ENCODE assay signal across 8 mouse cellular contexts in the genomic region with DNA sequence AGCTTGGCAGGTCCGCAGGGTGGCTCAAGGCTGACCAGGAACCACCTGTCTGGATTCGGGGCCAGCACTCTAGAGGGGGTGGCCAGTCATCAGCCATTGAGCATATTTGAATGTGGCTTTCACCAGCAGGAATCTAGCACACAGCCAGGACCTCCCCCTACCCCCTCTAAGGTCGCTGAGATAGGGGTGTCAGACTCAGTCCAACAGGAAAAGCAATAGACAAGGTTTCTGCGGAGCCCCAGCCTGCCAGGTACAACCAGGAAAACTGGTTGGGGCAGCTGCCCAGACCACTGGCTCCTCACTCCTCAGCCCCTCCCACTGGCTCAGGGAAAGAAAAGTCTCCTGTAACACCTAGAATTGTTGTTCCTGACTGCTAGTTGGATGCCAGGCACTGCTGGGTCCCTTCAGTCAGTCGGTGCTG. TPM values are rescaled to one million over a fixed set of nuclear protein-coding genes. Genes with fewer than 3 reads are reported as not detected.
DNase-seq lines count a peak whose midpoint lies in the region; ATAC-seq and TF ChIP-seq lines count a peak whose summit lies in the region.

No protein-coding gene starts in this region.

- no peak for DNase-seq in hindbrain, embryonic 10.5 days (ENCODE audit: low spot score)
- no peak for DNase-seq in hindbrain, embryonic 11.5 days (ENCODE audit: low spot score)
- DNase-seq in limb, embryonic 14.5 days (ENCODE audit: low spot score) = no peak
- no peak for DNase-seq in testis, postnatal 14 days (ENCODE audit: low spot score)
- DNase-seq in right cerebral cortex, postnatal 36 days (ENCODE audit: low spot score in 2 of 2) = no peak

- H3K4me1 ChIP-seq in hindbrain, embryonic 10.5 days (replicated peaks) = peaks cover 33% of the 10 kb centered on the region
- peaks cover 4% of the 10 kb centered on the region for H3K4me1 ChIP-seq in hindbrain, embryonic 11.5 days (replicated peaks; ENCODE audit: control insufficient read depth, insufficient read depth, low read length)
- peaks cover 23% of the 10 kb centered on the region for H3K4me1 ChIP-seq in hindbrain, embryonic 12.5 days
- H3K4me1 ChIP-seq in limb, embryonic 14.5 days (ENCODE audit: control insufficient read depth, insufficient read depth, low read length) = peaks cover 25% of the 10 kb centered on the region

- H3K79me2 ChIP-seq in myocyte (ENCODE audit: control insufficient read depth, insufficient read depth) = no peaks in the 10 kb centered on the region

- peaks cover 8% of the 10 kb centered on the region for H3K36me3 ChIP-seq in hindbrain, embryonic 10.5 days
- no peaks in the 10 kb centered on the region for H3K36me3 ChIP-seq in hindbrain, embryonic 11.5 days (ENCODE audit: control insufficient read depth, insufficient read depth, low read length)
- H3K36me3 ChIP-seq in hindbrain, embryonic 12.5 days = no peaks in the 10 kb centered on the region
- H3K36me3 ChIP-seq in limb, embryonic 14.5 days (ENCODE audit: control insufficient read depth, insufficient read depth, low read length) = peaks cover 8% of the 10 kb centered on the region; the same call in 1 of the 2 replicates
- no peaks in the 10 kb centered on the region for H3K36me3 ChIP-seq in myocyte (ENCODE audit: control insufficient read depth, insufficient read depth)

- H3K9ac ChIP-seq in hindbrain, embryonic 11.5 days (ENCODE audit: low read depth, low read length) = no peak overlapping the region
- H3K9ac ChIP-seq in hindbrain, embryonic 12.5 days = no peak overlapping the region
- peak overlapping the region; percentile 34; the same call in 1 of the 2 replicates for H3K9ac ChIP-seq in limb, embryonic 14.5 days (ENCODE audit: low read depth, low read length, severe bottlenecking)

- H3K27ac ChIP-seq in hindbrain, embryonic 10.5 days = peak overlapping the region; percentile 81
- no peak overlapping the region for H3K27ac ChIP-seq in hindbrain, embryonic 11.5 days (ENCODE audit: low read depth, low read length)
- no peak overlapping the region for H3K27ac ChIP-seq in hindbrain, embryonic 12.5 days
- peak overlapping the region; percentile 70 for H3K27ac ChIP-seq in limb, embryonic 14.5 days (replicated peaks; ENCODE audit: low read depth, low read length)

- H3K4me3 ChIP-seq in hindbrain, embryonic 10.5 days = peak overlapping the region; percentile 39
- H3K4me3 ChIP-seq in hindbrain, embryonic 11.5 days (ENCODE audit: low read depth, low read length) = no peak overlapping the region
- H3K4me3 ChIP-seq in hindbrain, embryonic 12.5 days = no peak overlapping the region
- peak overlapping the region; percentile 16 for H3K4me3 ChIP-seq in limb, embryonic 14.5 days (replicated peaks; ENCODE audit: low read length)
- peak overlapping the region; percentile 13 for H3K4me3 ChIP-seq in myocyte

- TF ChIP-seq POLR2A in limb, embryonic 14.5 days (IDR thresholded peaks at IDR 0.05; ENCODE audit: borderline replicate concordance, extremely low read depth, insufficient read depth, insufficient read length) = no peak
- no peak for TF ChIP-seq POLR2A in myocyte (IDR thresholded peaks at IDR 0.05; ENCODE audit: insufficient read length, low read depth)

- H3ac ChIP-seq in myocyte (ENCODE audit: control insufficient read depth, insufficient read length) = no peak overlapping the region

- peaks cover 8% of the 10 kb centered on the region; the same call in 1 of the 2 replicates for H3K27me3 ChIP-seq in hindbrain, embryonic 10.5 days (ENCODE audit: insufficient read depth, poor library complexity, severe bottlenecking)
- H3K27me3 ChIP-seq in hindbrain, embryonic 11.5 days (ENCODE audit: control insufficient read depth, insufficient read depth, low read length) = 0 out of 2 replicates have a peak, but pooled peaks cover 2% of the 10 kb centered on the region
- no peaks in the 10 kb centered on the region for H3K27me3 ChIP-seq in hindbrain, embryonic 12.5 days
- no peaks in the 10 kb centered on the region for H3K27me3 ChIP-seq in limb, embryonic 14.5 days (ENCODE audit: control insufficient read depth, insufficient read depth, low read length)
- H3K27me3 ChIP-seq in myocyte (ENCODE audit: control insufficient read depth, insufficient read depth, insufficient read length) = no peaks in the 10 kb centered on the region

- no peak for ATAC-seq in hindbrain, embryonic 11.5 days (ENCODE audit: low FRiP score)
- no peak for ATAC-seq in hindbrain, embryonic 12.5 days (ENCODE audit: low FRiP score)
- no peak; the same call in 1 of the 2 replicates for ATAC-seq in limb, embryonic 14.5 days (ENCODE audit: low FRiP score, low read depth)
- ATAC-seq in megakaryocyte-erythroid progenitor cell, adult 5-6 weeks (replicated peaks; ENCODE audit: low FRiP score, low TSS enrichment, poor library complexity, severe bottlenecking) = no peak

- no peak overlapping the region; the same call in 1 of the 2 replicates for H3K4me2 ChIP-seq in hindbrain, embryonic 11.5 days (replicated peaks; ENCODE audit: low read depth, low read length)
- peak overlapping the region; percentile 46 for H3K4me2 ChIP-seq in hindbrain, embryonic 12.5 days (replicated peaks)
- H3K4me2 ChIP-seq in limb, embryonic 14.5 days (replicated peaks; ENCODE audit: low read depth, low read length, severe bottlenecking) = peak overlapping the region; percentile 46
- H3K4me2 ChIP-seq in myocyte (ENCODE audit: low read depth) = peak overlapping the region; percentile 90

- WGBS in hindbrain, embryonic 10.5 days = 29% methylated on average over 5 of the region's 5 CpGs
- WGBS in hindbrain, embryonic 11.5 days = 23% methylated on average over 5 of the region's 5 CpGs
- 25% methylated on average over 5 of the region's 5 CpGs for WGBS in hindbrain, embryonic 12.5 days
- 17% methylated on average over 5 of the region's 5 CpGs for WGBS in limb, embryonic 14.5 days

- no peaks in the 10 kb centered on the region for H3K9me3 ChIP-seq in hindbrain, embryonic 10.5 days
- no peaks in the 10 kb centered on the region for H3K9me3 ChIP-seq in hindbrain, embryonic 11.5 days (ENCODE audit: control insufficient read depth, low read length)
- H3K9me3 ChIP-seq in hindbrain, embryonic 12.5 days (replicated peaks) = no peaks in the 10 kb centered on the region
- H3K9me3 ChIP-seq in limb, embryonic 14.5 days (ENCODE audit: control insufficient read depth, low read length) = no peaks in the 10 kb centered on the region

TF ChIP-seq in myocyte, 11 proteins besides CTCF, POLR2A, EP300 and RAD21:
- TF ChIP-seq USF1 (IDR thresholded peaks at IDR 0.05; ENCODE audit: low read depth) (no peak), MYOD1 (IDR thresholded peaks at IDR 0.05; ENCODE audit: control insufficient read depth in 1 of 3, insufficient read length in 2 of 3, low read depth in 2 of 3) (peak in 1 of 3 experiments; percentile 36)

RNA-seq across cellular contexts. Expression of gene Ier5l, which starts 10.7 kb away (rescaled TPM):
- 3.1 and 3.3 TPM in 2 replicates for polyA plus RNA-seq in hindbrain, embryonic 10.5 days (2016; fragmentation: Nextera tagmentation; extraction: Ambion mirVana)
- 6.3 and 6.8 TPM in 2 replicates for polyA plus RNA-seq in hindbrain, embryonic 11.5 days (2014; fragmentation: Nextera tagmentation; extraction: Ambion mirVana)
- polyA plus RNA-seq in hindbrain, embryonic 12.5 days (2016; fragmentation: Nextera tagmentation; extraction: Ambion mirVana) = 4.7 and 4.8 TPM in 2 replicates
- 31.0 and 47.8 TPM in 2 replicates for polyA plus RNA-seq in limb, embryonic 14.5 days (2012; rRNA removed)
- 3.9 and 7.5 TPM in 2 replicates for polyA plus RNA-seq in limb, embryonic 14.5 days (2014; fragmentation: Nextera tagmentation; extraction: Ambion mirVana)
- 20.5 TPM for polyA plus RNA-seq in myocyte (2012; fragmentation: generic; extraction: Trizol)
- not detected in 2 replicates for total RNA-seq in megakaryocyte-erythroid progenitor cell, adult 5-6 weeks (2014; fragmentation: Nextera tagmentation)
- 0.56 TPM in 1 of 2 replicates, not detected in the other for total RNA-seq in megakaryocyte-erythroid progenitor cell, adult 5-6 weeks (2017)

RNA-seq across cellular contexts. Expression of gene Ptpa, which starts 47.5 kb away (rescaled TPM):
- 149 and 151 TPM in 2 replicates for polyA plus RNA-seq in hindbrain, embryonic 10.5 days (2016; fragmentation: Nextera tagmentation; extraction: Ambion mirVana)
- polyA plus RNA-seq in hindbrain, embryonic 11.5 days (2014; fragmentation: Nextera tagmentation; extraction: Ambion mirVana) = 55.4 and 62.8 TPM in 2 replicates
- 133 and 134 TPM in 2 replicates for polyA plus RNA-seq in hindbrain, embryonic 12.5 days (2016; fragmentation: Nextera tagmentation; extraction: Ambion mirVana)
- polyA plus RNA-seq in limb, embryonic 14.5 days (2012; rRNA removed) = 142 and 168 TPM in 2 replicates
- polyA plus RNA-seq in limb, embryonic 14.5 days (2014; fragmentation: Nextera tagmentation; extraction: Ambion mirVana) = 74.5 and 87.6 TPM in 2 replicates
- 151 TPM for polyA plus RNA-seq in myocyte (2012; fragmentation: generic; extraction: Trizol)
- 228 and 237 TPM in 2 replicates for total RNA-seq in megakaryocyte-erythroid progenitor cell, adult 5-6 weeks (2014; fragmentation: Nextera tagmentation)
- total RNA-seq in megakaryocyte-erythroid progenitor cell, adult 5-6 weeks (2017) = 74.1 and 93.5 TPM in 2 replicates

RNA-seq across cellular contexts. Expression of gene Crat, which starts 47.7 kb away (rescaled TPM):
- polyA plus RNA-seq in hindbrain, embryonic 10.5 days (2016; fragmentation: Nextera tagmentation; extraction: Ambion mirVana) = 22.4 and 26.7 TPM in 2 replicates
- 21.5 and 27.5 TPM in 2 replicates for polyA plus RNA-seq in hindbrain, embryonic 11.5 days (2014; fragmentation: Nextera tagmentation; extraction: Ambion mirVana)
- 23.9 and 26.8 TPM in 2 replicates for polyA plus RNA-seq in hindbrain, embryonic 12.5 days (2016; fragmentation: Nextera tagmentation; extraction: Ambion mirVana)
- polyA plus RNA-seq in limb, embryonic 14.5 days (2012; rRNA removed) = 25.0 and 31.0 TPM in 2 replicates
- 33.4 and 36.1 TPM in 2 replicates for polyA plus RNA-seq in limb, embryonic 14.5 days (2014; fragmentation: Nextera tagmentation; extraction: Ambion mirVana)
- 42.2 TPM for polyA plus RNA-seq in myocyte (2012; fragmentation: generic; extraction: Trizol)
- total RNA-seq in megakaryocyte-erythroid progenitor cell, adult 5-6 weeks (2014; fragmentation: Nextera tagmentation) = 24.3 and 29.2 TPM in 2 replicates
- 11.2 and 16.0 TPM in 2 replicates for total RNA-seq in megakaryocyte-erythroid progenitor cell, adult 5-6 weeks (2017)

Comparison
In these comparisons a context has a peak if more than half of its experiments do, and no peak if none do; other contexts are left out.
1. H3K27ac ChIP-seq: peak in hindbrain, embryonic 10.5 days (single experiment) and limb, embryonic 14.5 days (single experiment); none in hindbrain, embryonic 11.5 days (single experiment) and hindbrain, embryonic 12.5 days (single experiment).
2. H3K4me3 ChIP-seq: peak in hindbrain, embryonic 10.5 days (single experiment), limb, embryonic 14.5 days (single experiment) and myocyte (single experiment); none in hindbrain, embryonic 11.5 days (single experiment) and hindbrain, embryonic 12.5 days (single experiment).